Mouse (Mus musculus) liver, embryonic 14.5 days (tissue): ENCODE data around the gene Tpm3-rs7. TPM values are rescaled to one million over a fixed set of nuclear protein-coding genes. Genes with fewer than 3 reads are reported as not detected.
"Not testable (repeated sequence)": the region's sequence is repeated elsewhere in the genome, so short reads cannot be mapped to it uniquely, and the experiment has no call there.

ENCODE experiments used
- ATAC-seq: fragments of 200-750 bp; cut with Nextera tagmentation; 2 replicates; pipeline ENCODE4 v1.8.0; 2017; ENCODE audit warnings: moderate number of reproducible peaks, mild to moderate bottlenecking, moderate library complexity; ENCODE audit not compliant: insufficient read depth
- DNase-seq, 3 experiments: peaks; one replicate each; pipeline ENCODE4 v3.0.0-alpha.2; 2012 to 2013; ENCODE audit warnings: low read depth in 3 of 3, low spot score in 3 of 3
- H3K27ac ChIP-seq: fragments of 300-500 bp; sonication (generic); 2 replicates; pipeline ENCODE4 v1.5.1; 2014; ENCODE audit warnings: moderate library complexity, mild to moderate bottlenecking, control low read depth, inconsistent platforms
- H3K27me3 ChIP-seq: fragments of 300-500 bp; sonication (generic); 2 replicates; pipeline ENCODE4 v1.6.1; 2014; ENCODE audit warnings: mild to moderate bottlenecking, low read length, moderate library complexity; ENCODE audit not compliant: control insufficient read depth, insufficient read depth
- H3K36me3 ChIP-seq: fragments of 300-500 bp; sonication (generic); replicated peaks from 2 replicates; pipeline ENCODE4 v1.6.1; 2014; ENCODE audit warnings: low read depth; ENCODE audit not compliant: control insufficient read depth, insufficient read depth
- H3K4me1 ChIP-seq, 2 experiments: fragments of 200-500 bp in 1 of 2; fragments of 300-500 bp in 1 of 2; sonication (generic) in 1 of 2; replicated peaks; 2 replicates each; pipeline ENCODE4 v1.6.1; 2012 to 2014; ENCODE audit warnings: antibody characterized with exemption in 1 of 2, inconsistent platforms in 1 of 2, low read length in 1 of 2; ENCODE audit not compliant: control insufficient read depth in 2 of 2, insufficient read depth in 2 of 2
- H3K4me2 ChIP-seq: fragments of 300-500 bp; sonication (generic); 2 replicates; pipeline ENCODE4 v1.6.1; 2014; ENCODE audit warnings: low read depth, mild to moderate bottlenecking, control low read depth, moderate library complexity
- H3K4me3 ChIP-seq, 2 experiments: fragments of 200-500 bp in 1 of 2; fragments of 300-500 bp in 1 of 2; sonication (generic) in 1 of 2; 2 replicates each; pipeline ENCODE4 v1.5.1; 2012 to 2014; ENCODE audit warnings: low read depth in 2 of 2, low read length in 2 of 2, mild to moderate bottlenecking in 2 of 2, control low read depth in 1 of 2, inconsistent platforms in 1 of 2, moderate library complexity in 1 of 2; ENCODE audit not compliant: insufficient read depth in 1 of 2
- H3K9ac ChIP-seq: fragments of 300-500 bp; sonication (generic); replicated peaks from 2 replicates; pipeline ENCODE4 v1.6.1; 2014; ENCODE audit warnings: mild to moderate bottlenecking, control low read depth, moderate library complexity
- H3K9me3 ChIP-seq: fragments of 300-500 bp; sonication (generic); 2 replicates; pipeline ENCODE4 v1.6.1; 2016; ENCODE audit warnings: low read length, mixed read lengths; ENCODE audit not compliant: control insufficient read depth
- CTCF ChIP-seq: IDR thresholded peaks from 2 replicates; pipeline ENCODE4 v1.5.1; 2016; ENCODE audit warnings: antibody characterized with exemption, low read depth, control low read depth
- EP300 ChIP-seq: IDR thresholded peaks from 2 replicates; pipeline ENCODE4 v1.6.1; 2016; ENCODE audit warnings: antibody characterized with exemption, low read depth
- WGBS: fragments of 180-500 bp; shearing (Covaris S2); extraction: QIAGEN DNeasy Blood & Tissue Kit; methylation state at CpG from one replicate; pipeline ENCODE4 v1.1.7; 2014; ENCODE audit not compliant: insufficient replicate concordance; 5-methylcytosine and 5-hydroxymethylcytosine counted together
- polyA plus RNA-seq, 2 experiments: library from polyadenylated mRNA; depleted of rRNA in 1 of 2; stranded (reverse) in 1 of 2; unstranded in 1 of 2; fragments of >200 nt; fragmentation: Nextera tagmentation in 1 of 2; extraction: Ambion mirVana in 1 of 2; gene quantifications; 2 replicates each; pipeline versions ENCODE4 v1.2.1 to v1.2.3; 2012 to 2014

Gene Tpm3-rs7
- polyA plus RNA-seq (2012; rRNA removed) = 0.30 and 0.75 TPM in 2 replicates
- polyA plus RNA-seq (2014; fragmentation: Nextera tagmentation; extraction: Ambion mirVana) = 3.4 TPM in 2 replicates

DNA sequence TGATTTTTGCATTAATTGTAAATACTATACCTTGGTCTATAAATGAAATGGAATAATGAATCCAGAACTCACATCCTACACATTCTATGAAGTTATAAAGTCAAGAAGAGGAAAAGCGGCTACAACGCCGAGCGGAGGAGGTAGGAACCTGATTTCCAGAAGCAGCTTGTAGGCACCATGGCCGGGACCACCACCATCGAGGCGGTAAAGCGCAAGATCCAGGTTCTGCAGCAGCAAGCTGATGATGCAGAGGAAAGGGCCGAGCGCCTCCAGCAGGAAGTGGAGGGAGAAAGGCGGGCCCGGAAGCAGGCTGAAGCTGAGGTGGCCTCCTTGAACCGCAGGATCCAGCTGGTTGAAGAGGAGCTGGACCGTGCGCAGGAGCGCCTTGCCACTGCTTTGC lies at the start of gene Tpm3-rs7:
Gene Tpm3-rs7, plus strand, starts transcription at position 110 of the 400 bp plus-strand sequence.
- H3K9me3 ChIP-seq, H3K36me3 ChIP-seq, ATAC-seq, H3K4me2 ChIP-seq, H3K4me1 ChIP-seq, H3K9ac ChIP-seq, DNase-seq, H3K27ac ChIP-seq, H3K4me3 ChIP-seq, H3K27me3 ChIP-seq: not testable (repeated sequence)
- 86% methylated on average over 16 of the region's 16 CpGs for WGBS

DNA sequence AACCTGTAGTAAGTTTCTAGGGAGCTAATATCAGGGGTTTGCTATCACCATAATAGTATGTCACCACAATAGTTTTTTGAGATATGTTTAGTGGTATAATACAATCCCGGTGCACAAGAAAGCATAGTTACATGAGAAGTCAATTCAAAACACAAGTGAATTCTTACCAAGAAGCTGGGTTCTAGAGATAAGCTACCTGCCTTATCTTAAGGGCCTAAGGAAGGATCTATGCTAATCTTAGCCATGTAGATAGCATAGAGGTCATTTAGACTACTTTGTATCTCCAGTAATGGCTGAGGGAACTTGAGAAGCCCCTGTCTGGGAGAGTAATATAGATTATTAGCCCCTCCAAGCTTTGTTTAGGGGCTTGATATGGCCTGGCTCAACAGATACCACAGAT lies 2.6 kb downstream of the Tpm3-rs7 start:
- no peak for DNase-seq
- ATAC-seq = no peak
- Histone ChIP-seq H3K9me3 (no peaks in the 10 kb centered on the region), H3K36me3 (no peaks in the 10 kb centered on the region), H3K27ac (no peak overlapping the region), H3K4me3 (no peak overlapping the region), H3K9ac (no peak overlapping the region), H3K4me2 (no peak overlapping the region), H3K4me1 (no peaks in the 10 kb centered on the region), H3K27me3 (no peaks in the 10 kb centered on the region)
- 71% methylated on average over 1 of the region's 1 CpGs for WGBS
- no peak for TF ChIP-seq CTCF
- TF ChIP-seq EP300 = no peak

DNA sequence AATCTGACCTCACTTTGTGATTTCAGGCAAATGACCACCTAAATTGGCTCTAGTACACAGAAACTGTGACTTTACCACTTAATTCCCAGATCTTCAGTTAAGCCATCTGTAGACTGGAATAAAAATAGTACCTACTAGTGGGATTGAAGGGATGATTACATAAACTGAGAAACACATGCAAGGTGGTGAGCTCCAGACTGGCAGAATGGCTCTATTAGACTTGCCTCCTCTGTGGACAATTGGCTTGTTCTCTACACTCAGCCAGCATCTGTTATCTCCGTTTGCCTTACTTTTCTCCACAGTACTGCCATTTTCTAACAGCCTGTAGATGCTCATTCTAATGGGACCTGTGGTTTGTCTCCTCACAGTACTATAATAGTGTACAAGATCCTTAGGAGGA lies 49.0 kb downstream of the Tpm3-rs7 start:
- 44% methylated on average over 1 of the region's 1 CpGs for WGBS
- H3K4me1 ChIP-seq = no peaks in the 10 kb centered on the region
- no peak for ATAC-seq

More for the DNA sequence above, 49.0 kb downstream of the Tpm3-rs7 start:
- no peak for DNase-seq
- Histone ChIP-seq H3K4me2 (no peak overlapping the region), H3K27me3 (no peaks in the 10 kb centered on the region), H3K9ac (no peak overlapping the region), H3K27ac (no peak overlapping the region), H3K36me3 (no peaks in the 10 kb centered on the region), H3K9me3 (no peaks in the 10 kb centered on the region), H3K4me3 (no peak overlapping the region)
- TF ChIP-seq EP300 = no peak
- no peak for TF ChIP-seq CTCF
